Mouse (Mus musculus) midbrain, postnatal 0 days (tissue): ENCODE results near the gene Trp63. TPM values are rescaled to one million over a fixed set of nuclear protein-coding genes. Genes with fewer than 3 reads are reported as not detected.

ENCODE experiments used
- ATAC-seq: fragments of 200-750 bp; cut with Nextera tagmentation; 2 replicates; pipeline ENCODE4 v1.8.0; 2017; ENCODE audit warnings: moderate number of reproducible peaks, mild to moderate bottlenecking, moderate TSS enrichment, moderate library complexity; ENCODE audit not compliant: low FRiP score
- DNase-seq: peaks from one replicate; pipeline ENCODE4 v3.0.0-alpha.2; 2015; ENCODE audit warnings: low spot score
- H3K27ac ChIP-seq: fragments of 300-500 bp; sonication (generic); 2 replicates; pipeline ENCODE4 v1.5.1; 2014; ENCODE audit warnings: low read depth, mild to moderate bottlenecking, low read length, mixed read lengths
- H3K27me3 ChIP-seq: fragments of 300-500 bp; sonication (generic); 2 replicates; pipeline ENCODE4 v1.6.1; 2014; ENCODE audit warnings: low read length, control low read depth, mixed read lengths; ENCODE audit not compliant: insufficient read depth
- H3K36me3 ChIP-seq: fragments of 300-500 bp; sonication (generic); 2 replicates; pipeline ENCODE4 v1.6.1; 2014; ENCODE audit warnings: low read length, control low read depth, mixed read lengths; ENCODE audit not compliant: insufficient read depth
- H3K4me1 ChIP-seq: fragments of 300-500 bp; sonication (generic); 2 replicates; pipeline ENCODE4 v1.6.1; 2014; ENCODE audit warnings: mild to moderate bottlenecking, control low read depth, antibody characterized with exemption, low read length, mixed read lengths; ENCODE audit not compliant: insufficient read depth
- H3K4me2 ChIP-seq: fragments of 300-500 bp; sonication (generic); 2 replicates; pipeline ENCODE4 v1.6.1; 2014; ENCODE audit warnings: low read depth, mild to moderate bottlenecking, low read length, mixed read lengths; ENCODE audit not compliant: poor library complexity, severe bottlenecking
- H3K4me3 ChIP-seq: fragments of 300-500 bp; sonication (generic); 2 replicates; pipeline ENCODE4 v1.5.1; 2014; ENCODE audit warnings: low read depth, mild to moderate bottlenecking, low read length, moderate library complexity
- H3K9ac ChIP-seq: fragments of 300-500 bp; sonication (generic); replicated peaks from 2 replicates; pipeline ENCODE4 v1.6.1; 2014; ENCODE audit warnings: mild to moderate bottlenecking, low read length, moderate library complexity, mixed read lengths; ENCODE audit not compliant: poor library complexity, severe bottlenecking
- H3K9me3 ChIP-seq: fragments of 300-500 bp; sonication (generic); 2 replicates; pipeline ENCODE4 v1.6.1; 2016; ENCODE audit warnings: low read length, control low read depth
- CTCF ChIP-seq: IDR thresholded peaks from 2 replicates; pipeline ENCODE4 v1.5.1; 2016; ENCODE audit warnings: antibody characterized with exemption, mild to moderate bottlenecking
- WGBS: fragments of 180-500 bp; shearing (Covaris S2); extraction: QIAGEN DNeasy Blood & Tissue Kit; methylation state at CpG from one replicate; pipeline ENCODE4 v1.1.7; 2014; 5-methylcytosine and 5-hydroxymethylcytosine counted together
- polyA plus RNA-seq: library from polyadenylated mRNA; unstranded; fragments of >200 nt; fragmentation: Nextera tagmentation; extraction: Ambion mirVana; gene quantifications from 2 replicates; pipeline ENCODE4 v1.2.1, GENCODE M21; 2015
- total RNA-seq: library from RNA; depleted of rRNA; stranded (reverse); fragments of >200 nt; gene quantifications from 2 replicates; pipeline ENCODE4 v1.2.3, GENCODE M21; 2014

Gene Trp63
- total and polyA plus RNA-seq, 2 experiments from 2014 or later: 0.10 to 0.55 TPM

DNA sequence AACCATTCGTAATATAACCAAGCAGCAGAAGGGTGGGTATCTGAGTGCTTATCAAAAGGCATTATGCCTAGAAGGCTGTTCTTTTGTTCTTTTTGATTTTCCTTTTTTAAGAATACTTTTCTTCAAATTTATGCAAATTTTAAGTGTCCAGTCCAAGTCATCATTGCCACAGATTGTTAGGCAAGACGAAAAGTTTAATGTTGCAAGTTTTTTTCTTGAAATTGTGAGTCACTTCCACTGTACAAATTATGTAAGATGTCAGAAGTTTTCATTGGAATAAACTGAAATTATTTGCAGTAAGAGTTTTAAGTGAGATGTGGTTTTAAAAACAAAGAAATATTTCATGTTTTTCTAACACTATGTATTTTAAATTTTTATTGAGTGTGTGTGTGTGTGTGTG, 100.7 kb downstream of the Trp63 start:
- ATAC-seq: no peak
- Histone ChIP-seq H3K9me3 (no peaks in the 10 kb centered on the region), H3K36me3 (no peaks in the 10 kb centered on the region), H3K27ac (no peak overlapping the region), H3K27me3 (no peaks in the 10 kb centered on the region), H3K9ac (no peak overlapping the region), H3K4me1 (no peaks in the 10 kb centered on the region), H3K4me3 (no peak overlapping the region), H3K4me2 (no peak overlapping the region)
- 75% methylated on average over 2 of the region's 2 CpGs for WGBS
- TF ChIP-seq CTCF: no peak
- DNase-seq: no peak

- Histone ChIP-seq H3K4me1 (no peaks in the 10 kb centered on the region), H3K27ac (no peak overlapping the region), H3K9me3 (no peaks in the 10 kb centered on the region), H3K4me3 (no peak overlapping the region), H3K9ac (no peak overlapping the region), H3K27me3 (no peaks in the 10 kb centered on the region), H3K36me3 (no peaks in the 10 kb centered on the region), H3K4me2 (no peak overlapping the region)
- 79% methylated on average over 5 of the region's 5 CpGs for WGBS
- DNase-seq (no peak), ATAC-seq (no peak)
- TF ChIP-seq CTCF: no peak
Observed at GRCm38 (mm10) chr16:25786457-25786856, 102.9 kb downstream of the Trp63 start.

DNA sequence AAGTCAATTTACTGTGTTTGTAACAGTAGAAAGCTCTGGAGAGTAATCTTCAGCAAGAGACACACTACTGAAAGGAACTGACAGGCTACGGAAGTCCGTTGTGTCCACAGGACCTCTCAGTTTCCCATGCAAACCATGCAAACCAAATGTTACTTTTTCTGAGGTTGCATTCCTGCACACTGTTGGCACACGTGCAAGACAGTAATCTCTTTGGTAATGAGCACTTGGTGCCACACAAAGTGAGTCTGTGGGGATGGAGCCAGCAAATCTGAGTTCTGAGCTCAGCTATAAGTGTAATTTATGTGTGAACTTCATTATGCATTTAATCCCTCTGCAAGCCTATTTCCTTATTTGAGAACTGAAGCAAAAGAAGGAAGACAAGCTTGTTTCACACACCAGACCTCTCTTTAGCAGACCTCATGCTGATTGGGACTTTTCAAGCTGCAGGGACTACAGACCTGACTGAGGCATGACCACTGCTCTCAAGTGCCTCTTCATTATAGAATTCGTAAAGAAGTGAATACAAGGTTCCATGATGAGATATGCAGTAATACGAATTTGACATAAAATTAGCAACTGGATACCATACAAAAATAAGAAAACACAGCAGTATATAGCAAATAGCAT, 109.2 kb downstream of the Trp63 start:
- Histone ChIP-seq H3K9ac (no peak overlapping the region), H3K4me2 (no peak overlapping the region), H3K36me3 (no peaks in the 10 kb centered on the region), H3K27ac (no peak overlapping the region), H3K4me3 (no peak overlapping the region), H3K27me3 (no peaks in the 10 kb centered on the region), H3K4me1 (no peaks in the 10 kb centered on the region), H3K9me3 (no peaks in the 10 kb centered on the region)
- TF ChIP-seq CTCF: no peak
- 36% methylated on average over 5 of the region's 5 CpGs for WGBS
- ATAC-seq: no peak
- DNase-seq: no peak

DNA sequence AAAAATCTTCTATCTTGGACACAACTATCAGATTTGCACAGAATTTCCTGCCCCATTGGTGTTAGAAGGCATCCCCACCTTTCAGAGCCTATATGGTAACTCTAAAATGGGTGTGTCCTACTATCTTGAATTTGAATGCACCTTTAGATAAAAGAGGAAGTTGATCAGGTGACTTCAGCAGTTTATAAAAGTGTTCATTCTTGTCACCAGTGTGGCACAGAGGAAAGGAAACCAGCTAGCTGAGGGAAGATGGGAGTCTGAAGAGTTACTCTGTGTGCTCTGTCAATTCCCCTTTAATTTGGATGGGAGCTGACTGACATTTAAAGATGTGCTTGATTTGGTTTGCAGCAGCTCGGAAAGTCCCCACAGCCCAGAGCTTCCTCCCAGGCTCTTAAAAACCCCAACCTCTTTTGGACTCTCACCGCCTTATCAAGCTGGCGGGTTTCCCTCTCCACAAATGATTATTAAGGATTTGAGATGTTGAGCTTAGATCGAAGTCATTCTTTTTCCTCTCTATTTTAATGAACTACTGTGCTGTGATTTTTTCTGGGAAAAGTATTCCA, 114.2 kb downstream of the Trp63 start:
- WGBS: 74% methylated on average over 4 of the region's 4 CpGs

DNA sequence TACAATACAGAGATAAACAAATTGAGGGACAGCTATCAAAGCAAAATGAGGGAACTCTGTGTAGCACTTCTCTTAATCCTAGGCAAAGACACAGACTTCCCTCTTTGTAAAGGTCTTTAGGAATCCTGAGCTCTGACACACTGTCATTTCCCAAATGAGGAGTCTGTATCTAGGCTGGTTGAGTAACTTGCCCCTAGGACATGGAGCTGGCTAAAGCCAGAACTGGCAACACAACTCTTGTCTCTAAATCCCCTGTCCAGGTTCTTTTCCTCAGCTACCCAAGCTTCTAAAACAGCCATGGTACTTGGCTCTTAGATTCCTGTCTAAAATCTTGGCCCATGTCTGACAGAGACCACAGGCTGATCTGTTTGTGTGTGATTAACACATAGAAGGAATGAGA, 116.1 kb downstream of the Trp63 start:
- Histone ChIP-seq H3K4me1 (no peaks in the 10 kb centered on the region), H3K9ac (no peak overlapping the region), H3K9me3 (no peaks in the 10 kb centered on the region), H3K27me3 (no peaks in the 10 kb centered on the region), H3K27ac (no peak overlapping the region), H3K4me3 (no peak overlapping the region), H3K36me3 (no peaks in the 10 kb centered on the region), H3K4me2 (no peak overlapping the region)
- no peak for TF ChIP-seq CTCF
- ATAC-seq: no peak
- DNase-seq: no peak

More for the DNA sequence above, 114.2 kb downstream of the Trp63 start:
- Histone ChIP-seq H3K9me3 (no peaks in the 10 kb centered on the region), H3K4me2 (no peak overlapping the region), H3K4me3 (no peak overlapping the region), H3K27me3 (no peaks in the 10 kb centered on the region), H3K4me1 (no peaks in the 10 kb centered on the region), H3K9ac (no peak overlapping the region), H3K27ac (no peak overlapping the region), H3K36me3 (no peaks in the 10 kb centered on the region)
- ATAC-seq (no peak), DNase-seq (no peak)
- TF ChIP-seq CTCF: no peak

- ATAC-seq (no peak), DNase-seq (no peak)
- no peaks in the 10 kb centered on the region for H3K4me1 ChIP-seq
- 74% methylated on average over 3 of the region's 3 CpGs for WGBS
- no peaks in the 10 kb centered on the region for H3K36me3 ChIP-seq
- H3K27me3 ChIP-seq: no peaks in the 10 kb centered on the region
- H3K27ac ChIP-seq: no peak overlapping the region
- no peak overlapping the region for H3K9ac ChIP-seq
- TF ChIP-seq CTCF: no peak
- H3K4me3 ChIP-seq: no peak overlapping the region
- H3K4me2 ChIP-seq: no peak overlapping the region
- no peaks in the 10 kb centered on the region for H3K9me3 ChIP-seq
Observed at GRCm38 (mm10) chr16:25804955-25805354, 121.4 kb downstream of the Trp63 start.
